Mouse (Mus musculus) heart, adult 2 months (tissue): ENCODE measurements at regions not wholly inside any gene's neighbourhood (a gene's known extent, or its start where the extent isn't known, plus 50 kb on each side); places are given as distances from the start of the nearest gene placed in this dataset.

ENCODE experiments used
- CTCF ChIP-seq: fragments of 200-600 bp; IDR thresholded peaks from 2 replicates; pipeline ENCODE4 v1.8.1; 2022; ENCODE audit warnings: antibody characterized with exemption, mild to moderate bottlenecking, moderate library complexity
- POLR2A ChIP-seq: fragments of 200-500 bp; IDR thresholded peaks from 2 replicates; pipeline ENCODE4 v1.6.1; 2011; ENCODE audit warnings: mild to moderate bottlenecking, low read depth, low read length, control low read depth; ENCODE audit not compliant: insufficient read depth

DNA sequence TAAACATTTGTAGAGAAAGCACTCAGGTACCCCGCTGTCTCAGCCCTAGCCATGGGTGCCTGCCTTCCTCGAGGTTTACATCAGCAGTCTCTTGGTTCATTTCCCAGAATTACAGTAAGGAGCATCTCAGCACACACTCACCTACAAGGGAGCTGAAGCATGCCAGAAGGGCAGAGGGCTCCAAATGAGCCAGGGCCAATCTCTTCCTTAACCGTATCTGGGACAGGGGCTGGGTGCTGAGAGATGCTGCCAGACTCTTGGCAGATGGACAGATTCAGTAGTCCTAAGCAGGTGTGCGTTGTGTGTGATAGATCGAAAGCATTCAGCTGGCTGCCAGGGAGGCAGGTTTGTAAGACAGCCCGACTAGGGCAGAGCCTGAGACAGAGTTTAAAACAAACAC is 97.0 kb downstream of the Fam168b start:
- TF ChIP-seq CTCF (no peak), POLR2A (no peak)
